Mouse (Mus musculus): ENCODE results near the gene Cebpe. TPM values are rescaled to one million over a fixed set of nuclear protein-coding genes. Genes with fewer than 3 reads are reported as not detected.

Cebpe gene
- polyA plus RNA-seq, 1 experiment from 2014 or later: not detected

DNA sequence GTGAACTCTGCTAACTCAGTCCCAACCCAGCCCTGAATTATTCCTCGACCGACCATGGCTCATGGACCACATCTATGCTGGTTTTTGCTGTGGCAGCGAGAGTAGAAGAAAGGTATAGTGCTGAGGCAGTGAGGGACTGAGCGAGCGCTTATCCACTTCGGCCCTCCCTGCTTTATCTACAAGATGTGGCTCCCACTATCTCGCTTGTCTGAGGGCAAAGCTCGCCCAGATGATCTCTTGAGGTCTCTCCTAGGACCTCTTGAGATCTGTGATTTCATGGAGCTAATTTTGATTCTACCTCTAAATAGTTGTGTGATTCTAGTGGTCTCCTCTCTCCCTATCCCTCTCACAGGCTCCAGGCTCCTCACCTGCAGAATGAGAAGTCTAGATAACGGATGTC is 2.9 kb downstream of the Cebpe start:
- H3K27me3 ChIP-seq (ENCODE audit: control insufficient read depth, insufficient read depth, low read length): no peaks in the 10 kb centered on the region
- H3K4me2 ChIP-seq (ENCODE audit: low read length): no peak overlapping the region
- 67% methylated on average over 9 of the region's 9 CpGs for WGBS
- H3K9ac ChIP-seq (ENCODE audit: low read length): no peak overlapping the region
- no peak overlapping the region for H3K27ac ChIP-seq (replicated peaks in 1 of 2; ENCODE audit: control insufficient read depth in 1 of 2, insufficient read depth in 1 of 2, low read depth in 2 of 2, low read length in 2 of 2)
- no peak for ATAC-seq (ENCODE audit: insufficient number of reproducible peaks, insufficient read depth, low FRiP score, low read depth)
- H3K4me3 ChIP-seq (ENCODE audit: control insufficient read depth in 1 of 2, insufficient read depth in 1 of 2, low read depth in 1 of 2, low read length in 2 of 2): no peak overlapping the region
- peaks cover 24 to 25% of the 10 kb centered on the region in 2 experiments for H3K4me1 ChIP-seq (ENCODE audit: control insufficient read depth in 2 of 2, insufficient read depth in 2 of 2, low read length in 2 of 2)
- no peaks in the 10 kb centered on the region for H3K9me3 ChIP-seq (ENCODE audit: control insufficient read depth, low read length)
- no peaks in the 10 kb centered on the region for H3K36me3 ChIP-seq (ENCODE audit: control insufficient read depth, insufficient read depth, low read length)

DNA sequence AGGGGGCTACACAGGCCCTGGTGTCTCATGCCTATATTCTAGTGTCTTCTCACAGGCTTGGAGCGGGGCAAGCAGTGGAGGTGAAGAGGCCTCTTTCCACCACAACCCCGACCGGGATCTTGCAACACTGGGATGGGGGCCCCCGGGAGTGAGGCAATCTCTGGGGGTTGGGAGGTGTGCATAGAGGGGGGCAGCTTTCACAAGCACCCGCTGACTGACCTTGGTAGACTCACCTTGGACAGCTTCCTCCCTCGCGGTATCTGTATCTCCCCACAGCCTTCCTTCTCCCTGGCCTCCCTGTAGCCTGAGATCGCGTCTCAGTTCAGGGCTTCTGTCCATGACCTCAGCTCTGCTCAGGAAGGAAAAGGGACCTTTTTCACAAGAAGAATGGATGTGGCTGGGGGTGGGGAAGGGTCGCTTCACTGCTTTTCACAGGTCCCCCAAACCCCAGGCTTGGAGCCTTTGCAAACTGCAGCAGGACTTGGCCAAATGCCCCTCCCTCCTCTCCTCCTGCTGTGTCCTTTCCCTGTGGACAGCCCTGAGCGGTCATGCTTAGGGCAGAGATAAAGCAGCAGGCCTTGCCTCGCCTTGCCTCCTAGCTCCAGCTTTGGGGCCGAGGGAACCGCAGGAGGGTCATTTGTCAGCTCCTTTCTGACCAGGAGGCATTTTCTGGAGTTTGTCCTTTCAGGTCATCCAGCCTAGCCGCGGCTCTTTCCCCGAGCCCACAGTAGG is 5.2 kb downstream of the Cebpe start:
- WGBS: 21% methylated on average over 16 of the region's 17 CpGs
- Histone ChIP-seq H3K4me3 (ENCODE audit: control insufficient read depth in 1 of 2, insufficient read depth in 1 of 2, low read depth in 1 of 2, low read length in 2 of 2) (no peak overlapping the region), H3K27me3 (ENCODE audit: control insufficient read depth, insufficient read depth, low read length) (no peaks in the 10 kb centered on the region), H3K36me3 (ENCODE audit: control insufficient read depth, insufficient read depth, low read length) (no peaks in the 10 kb centered on the region), H3K4me2 (ENCODE audit: low read length) (peak overlapping the region; percentile 35; the same call in 1 of the 2 replicates), H3K9me3 (ENCODE audit: control insufficient read depth, low read length) (no peaks in the 10 kb centered on the region), H3K9ac (ENCODE audit: low read length) (peak overlapping the region; percentile 47; the same call in 1 of the 2 replicates), H3K27ac (replicated peaks in 1 of 2; ENCODE audit: control insufficient read depth in 1 of 2, insufficient read depth in 1 of 2, low read depth in 2 of 2, low read length in 2 of 2) (peak overlapping the region; percentile 29 to 49; a peak in 3 of 4 replicates), H3K4me1 (ENCODE audit: control insufficient read depth in 2 of 2, insufficient read depth in 2 of 2, low read length in 2 of 2) (peaks cover 20 to 22% of the 10 kb centered on the region in 2 experiments)
- ATAC-seq (ENCODE audit: insufficient number of reproducible peaks, insufficient read depth, low FRiP score, low read depth): no peak

DNA sequence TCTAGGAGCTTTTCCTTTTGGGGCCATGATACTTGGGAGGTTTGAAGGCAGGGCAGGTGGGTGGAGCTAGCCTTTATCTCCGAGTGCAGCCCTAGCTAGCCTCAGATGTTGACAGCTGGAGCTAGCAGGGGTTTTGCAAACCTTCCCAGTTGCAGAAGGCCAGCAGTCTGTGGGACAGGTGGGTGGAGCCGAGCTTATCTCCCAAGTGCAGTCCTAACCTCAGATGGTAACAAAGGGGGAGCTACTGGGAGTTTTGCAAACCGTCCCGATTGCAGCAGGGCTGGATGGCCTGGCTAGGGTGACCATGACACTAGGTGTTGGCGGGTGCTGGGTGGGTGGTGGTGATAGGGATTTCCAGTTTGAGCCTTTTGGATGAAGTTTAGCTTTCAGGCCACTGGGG is 6.1 kb downstream of the Cebpe start:
- peaks cover 20 to 25% of the 10 kb centered on the region in 2 experiments for H3K4me1 ChIP-seq (ENCODE audit: control insufficient read depth in 2 of 2, insufficient read depth in 2 of 2, low read length in 2 of 2)
- ATAC-seq (ENCODE audit: insufficient number of reproducible peaks, insufficient read depth, low FRiP score, low read depth): peak; percentile 41; the same call in 1 of the 2 replicates
- no peaks in the 10 kb centered on the region for H3K9me3 ChIP-seq (ENCODE audit: control insufficient read depth, low read length)
- no peaks in the 10 kb centered on the region for H3K36me3 ChIP-seq (ENCODE audit: control insufficient read depth, insufficient read depth, low read length)
- peak overlapping the region; percentile 19; the same call in 1 of the 2 replicates for H3K4me2 ChIP-seq (ENCODE audit: low read length)
- WGBS: 17% methylated on average over 5 of the region's 5 CpGs
- no peak overlapping the region for H3K4me3 ChIP-seq (ENCODE audit: control insufficient read depth in 1 of 2, insufficient read depth in 1 of 2, low read depth in 1 of 2, low read length in 2 of 2)
- H3K9ac ChIP-seq (ENCODE audit: low read length): no peak overlapping the region
- no peak overlapping the region for H3K27ac ChIP-seq (replicated peaks in 1 of 2; ENCODE audit: control insufficient read depth in 1 of 2, insufficient read depth in 1 of 2, low read depth in 2 of 2, low read length in 2 of 2)
- no peaks in the 10 kb centered on the region for H3K27me3 ChIP-seq (ENCODE audit: control insufficient read depth, insufficient read depth, low read length)

DNA sequence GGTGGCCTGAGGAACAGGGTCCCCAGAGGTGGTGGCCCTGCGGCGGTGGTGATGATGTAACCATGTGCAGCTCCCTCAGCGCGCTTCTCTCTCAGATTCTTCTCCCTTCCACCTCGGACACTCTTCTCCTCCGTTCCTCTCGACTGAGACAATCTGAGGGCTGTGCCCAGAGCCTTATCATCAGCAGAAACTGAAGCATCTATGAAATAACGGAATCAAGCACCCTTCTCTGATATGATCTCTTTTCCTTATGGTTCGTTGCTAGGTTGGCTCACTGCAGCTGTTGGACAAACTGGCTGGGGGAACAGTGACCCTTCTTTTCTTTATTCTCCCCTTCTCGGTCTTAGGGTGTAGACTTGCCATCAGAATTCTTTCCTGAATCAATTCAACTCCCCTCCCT is 8.8 kb downstream of the Cebpe start:
- ATAC-seq (ENCODE audit: insufficient number of reproducible peaks, insufficient read depth, low FRiP score, low read depth): no peak

DNA sequence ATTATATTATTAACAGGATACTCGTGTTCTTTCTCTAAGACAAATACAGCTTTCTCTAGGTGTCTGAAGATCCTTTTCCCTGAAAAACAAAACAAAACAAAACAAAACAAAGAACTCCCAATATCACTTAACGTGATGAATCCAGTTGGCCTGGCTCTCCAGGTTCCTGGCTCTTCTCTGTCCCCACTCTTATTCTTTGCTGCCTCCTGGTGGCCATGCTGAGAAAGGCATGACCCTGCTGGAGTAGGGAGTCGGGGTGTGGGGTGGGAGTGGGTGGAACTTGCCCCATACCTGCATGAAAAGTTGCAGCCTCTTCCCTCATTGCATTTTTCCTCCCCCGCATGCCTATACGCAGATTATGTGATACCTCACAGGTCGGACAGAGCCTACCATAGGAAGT is 10.7 kb downstream of the Cebpe start:
- H3K9ac ChIP-seq (ENCODE audit: low read length): no peak overlapping the region
- no peaks in the 10 kb centered on the region for H3K27me3 ChIP-seq (ENCODE audit: control insufficient read depth, insufficient read depth, low read length)
- H3K4me3 ChIP-seq (ENCODE audit: control insufficient read depth in 1 of 2, insufficient read depth in 1 of 2, low read depth in 1 of 2, low read length in 2 of 2): no peak overlapping the region
- H3K9me3 ChIP-seq (ENCODE audit: control insufficient read depth, low read length): no peaks in the 10 kb centered on the region
- 0 out of 2 replicates have a peak overlapping the region, but pooled peaks have one; percentile 3 for H3K4me2 ChIP-seq (ENCODE audit: low read length)
- WGBS: 9% methylated on average over 6 of the region's 6 CpGs
- H3K36me3 ChIP-seq (ENCODE audit: control insufficient read depth, insufficient read depth, low read length): no peaks in the 10 kb centered on the region
- ATAC-seq (ENCODE audit: insufficient number of reproducible peaks, insufficient read depth, low FRiP score, low read depth): no peak
- no peak overlapping the region for H3K27ac ChIP-seq (replicated peaks in 1 of 2; ENCODE audit: control insufficient read depth in 1 of 2, insufficient read depth in 1 of 2, low read depth in 2 of 2, low read length in 2 of 2)
- peaks cover 7 to 16% of the 10 kb centered on the region in 2 experiments for H3K4me1 ChIP-seq (ENCODE audit: control insufficient read depth in 2 of 2, insufficient read depth in 2 of 2, low read length in 2 of 2)

More for the DNA sequence above, 8.8 kb downstream of the Cebpe start:
- Histone ChIP-seq H3K4me2 (ENCODE audit: low read length) (no peak overlapping the region), H3K27ac (replicated peaks in 1 of 2; ENCODE audit: control insufficient read depth in 1 of 2, insufficient read depth in 1 of 2, low read depth in 2 of 2, low read length in 2 of 2) (no peak overlapping the region), H3K4me1 (ENCODE audit: control insufficient read depth in 2 of 2, insufficient read depth in 2 of 2, low read length in 2 of 2) (peaks cover 20 to 30% of the 10 kb centered on the region in 2 experiments), H3K9me3 (ENCODE audit: control insufficient read depth, low read length) (no peaks in the 10 kb centered on the region), H3K4me3 (ENCODE audit: control insufficient read depth in 1 of 2, insufficient read depth in 1 of 2, low read depth in 1 of 2, low read length in 2 of 2) (no peak overlapping the region), H3K9ac (ENCODE audit: low read length) (no peak overlapping the region), H3K36me3 (ENCODE audit: control insufficient read depth, insufficient read depth, low read length) (no peaks in the 10 kb centered on the region), H3K27me3 (ENCODE audit: control insufficient read depth, insufficient read depth, low read length) (no peaks in the 10 kb centered on the region)
- 52% methylated on average over 10 of the region's 10 CpGs for WGBS

GRCm38 (mm10) chr14:54699586-54699985 is 12.4 kb downstream of the Cebpe start:
- H3K27ac ChIP-seq (replicated peaks in 1 of 2; ENCODE audit: control insufficient read depth in 1 of 2, insufficient read depth in 1 of 2, low read depth in 2 of 2, low read length in 2 of 2): no peak overlapping the region
- ATAC-seq (ENCODE audit: insufficient number of reproducible peaks, insufficient read depth, low FRiP score, low read depth): no peak
- H3K4me2 ChIP-seq (ENCODE audit: low read length): no peak overlapping the region
- 33% methylated on average over 3 of the region's 3 CpGs for WGBS
- peaks cover 0 to 8% of the 10 kb centered on the region in 2 experiments; a peak in 2 of 4 replicates for H3K4me1 ChIP-seq (ENCODE audit: control insufficient read depth in 2 of 2, insufficient read depth in 2 of 2, low read length in 2 of 2)
- no peaks in the 10 kb centered on the region for H3K36me3 ChIP-seq (ENCODE audit: control insufficient read depth, insufficient read depth, low read length)
- no peak overlapping the region for H3K4me3 ChIP-seq (ENCODE audit: control insufficient read depth in 1 of 2, insufficient read depth in 1 of 2, low read depth in 1 of 2, low read length in 2 of 2)
- no peaks in the 10 kb centered on the region for H3K9me3 ChIP-seq (ENCODE audit: control insufficient read depth, low read length)
- H3K27me3 ChIP-seq (ENCODE audit: control insufficient read depth, insufficient read depth, low read length): no peaks in the 10 kb centered on the region
- no peak overlapping the region for H3K9ac ChIP-seq (ENCODE audit: low read length)

- H3K27me3 ChIP-seq (ENCODE audit: control insufficient read depth, insufficient read depth, low read length): no peaks in the 10 kb centered on the region
- ATAC-seq (ENCODE audit: insufficient number of reproducible peaks, insufficient read depth, low FRiP score, low read depth): no peak
- no peak within 1 kb of the TSS for H3K4me3 ChIP-seq (ENCODE audit: control insufficient read depth in 1 of 2, insufficient read depth in 1 of 2, low read depth in 1 of 2, low read length in 2 of 2)
- no peak within 1 kb of the TSS; the same call in 1 of the 2 replicates for H3K9ac ChIP-seq (ENCODE audit: low read length)
- 63% methylated on average over 4 of the region's 4 CpGs for WGBS
- H3K4me2 ChIP-seq (ENCODE audit: low read length): no peak within 1 kb of the TSS
- H3K4me1 ChIP-seq (ENCODE audit: control insufficient read depth in 2 of 2, insufficient read depth in 2 of 2, low read length in 2 of 2): peaks cover 0 to 8% of the 10 kb centered on the region in 2 experiments; a peak in 2 of 4 replicates
- peaks cover 3% of the 10 kb centered on the region for H3K36me3 ChIP-seq (ENCODE audit: control insufficient read depth, insufficient read depth, low read length)
- no peak within 1 kb of the TSS for H3K27ac ChIP-seq (replicated peaks in 1 of 2; ENCODE audit: control insufficient read depth in 1 of 2, insufficient read depth in 1 of 2, low read depth in 2 of 2, low read length in 2 of 2)
- H3K9me3 ChIP-seq (ENCODE audit: control insufficient read depth, low read length): no peaks in the 10 kb centered on the region
These were observed 13.2 kb downstream of the Cebpe start, which contains the start of gene Gm29776 for GRCm38 (mm10) chr14:54698733-54699132. Gm29776 (minus strand) TSS chr14:54698833.
